Mouse (Mus musculus): Measurements from ENCODE around the gene Def8. TPM values are rescaled to one million over a fixed set of nuclear protein-coding genes. Genes with fewer than 3 reads are reported as not detected.

Gene Def8
- total and polyA plus RNA-seq, 3 experiments: 17.9 to 22.4 (median 19.9) TPM

DNA sequence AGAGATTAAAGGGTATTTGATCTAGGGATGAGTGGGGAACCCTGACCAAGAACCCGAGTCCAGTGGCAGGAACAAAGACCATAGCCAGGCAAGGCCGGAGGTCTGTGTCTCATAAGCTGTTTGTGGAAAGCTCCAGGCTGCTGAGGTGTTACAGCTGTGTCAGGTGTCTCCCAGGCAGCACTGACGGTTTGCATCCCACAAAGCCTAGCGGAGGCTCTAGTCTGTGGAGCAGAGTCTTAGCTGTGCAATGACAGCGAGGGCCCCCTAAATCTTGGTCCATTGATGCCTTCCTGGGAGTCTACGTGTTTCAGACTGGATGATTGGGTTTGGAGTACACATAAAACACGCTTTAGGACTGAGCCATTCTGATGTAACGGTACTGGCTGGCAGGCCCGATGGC is 21.4 kb upstream of the Def8 start:
- Histone ChIP-seq H3K9me3 (replicated peaks; ENCODE audit: low read length) (no peaks in the 10 kb centered on the region), H3K27ac (ENCODE audit: insufficient read depth, low read depth) (no peak overlapping the region), H3K4me1 (ENCODE audit: control insufficient read depth in 1 of 2, insufficient read depth in 2 of 2) (peaks cover 0 to 8% of the 10 kb centered on the region in 2 experiments; a peak in 2 of 4 replicates), H3K9ac (ENCODE audit: insufficient read depth, low read depth) (no peak overlapping the region), H3K4me3 (replicated peaks in 1 of 3; ENCODE audit: low read depth in 2 of 3, low read length in 2 of 3, poor library complexity in 1 of 3) (no peak overlapping the region), H3K27me3 (replicated peaks) (no peaks in the 10 kb centered on the region), H3K79me2 (replicated peaks; ENCODE audit: control insufficient read depth, extremely low read depth, insufficient read depth, poor library complexity, severe bottlenecking) (no peaks in the 10 kb centered on the region), H3K36me3 (replicated peaks in 1 of 2; ENCODE audit: control insufficient read depth in 1 of 2, insufficient read depth in 1 of 2, low read length in 1 of 2) (peaks cover 57 to 71% of the 10 kb centered on the region in 2 experiments), H3K4me2 (ENCODE audit: insufficient read depth, low read depth, poor library complexity, severe bottlenecking) (no peak overlapping the region)
- dilution Hi-C loops (cut with MboI; ENCODE audit: extremely low pct_ligation_motif_present, extremely low pct_unique_long_range_greater_than_20kb, low sequenced_read_pairs) (no loop called here), in situ Hi-C loops (cut with MboI; ENCODE audit: low pct_ligation_motif_present, low pct_unique_long_range_greater_than_20kb, low sequenced_read_pairs) (no loop called here)
- no peak for DNase-seq (ENCODE audit: extremely low read depth)
- no peak for TF ChIP-seq MAFK (IDR thresholded peaks at IDR 0.05; ENCODE audit: insufficient replicate concordance, low read length)
- TF ChIP-seq ZKSCAN1 (IDR thresholded peaks at IDR 0.05; ENCODE audit: borderline replicate concordance, low read depth, low read length): no peak
- no peak for TF ChIP-seq ETS1 (conservative IDR thresholded peaks at IDR 0.05; ENCODE audit: low read depth, low read length)
- no peak for TF ChIP-seq RAD21 (IDR thresholded peaks at IDR 0.05; ENCODE audit: low read depth, low read length)
- no peak for TF ChIP-seq MYC (IDR thresholded peaks at IDR 0.05; ENCODE audit: low read depth, low read length)
- no peak for TF ChIP-seq USF2 (conservative IDR thresholded peaks at IDR 0.05; ENCODE audit: low read depth, low read length)

GRCm38 (mm10) chr8:123402730-123403326 is 20.5 kb upstream of the Def8 start:
- no peak overlapping the region for H3K27ac ChIP-seq (ENCODE audit: insufficient read depth, low read depth)
- H3K27me3 ChIP-seq (replicated peaks): peaks cover 5% of the 10 kb centered on the region
- no peak overlapping the region for H3K4me3 ChIP-seq (replicated peaks in 1 of 3; ENCODE audit: low read depth in 2 of 3, low read length in 2 of 3, poor library complexity in 1 of 3)
- peak; percentile 31; the same call in 1 of the 2 replicates for TF ChIP-seq POLR2AphosphoS2 (IDR thresholded peaks at IDR 0.05; ENCODE audit: low read depth, low read length)
- TF ChIP-seq RCOR1 (conservative IDR thresholded peaks at IDR 0.05; ENCODE audit: low read depth, low read length): no peak
- no peak overlapping the region for H3K4me2 ChIP-seq (ENCODE audit: insufficient read depth, low read depth, poor library complexity, severe bottlenecking)
- no peaks in the 10 kb centered on the region for H3K79me2 ChIP-seq (replicated peaks; ENCODE audit: control insufficient read depth, extremely low read depth, insufficient read depth, poor library complexity, severe bottlenecking)
- peaks cover 49 to 64% of the 10 kb centered on the region in 2 experiments for H3K36me3 ChIP-seq (replicated peaks in 1 of 2; ENCODE audit: control insufficient read depth in 1 of 2, insufficient read depth in 1 of 2, low read length in 1 of 2)
- H3K4me1 ChIP-seq (ENCODE audit: control insufficient read depth in 1 of 2, insufficient read depth in 2 of 2): peaks cover 2 to 11% of the 10 kb centered on the region in 2 experiments
- H3K9ac ChIP-seq (ENCODE audit: insufficient read depth, low read depth): no peak overlapping the region
- H3K9me3 ChIP-seq (replicated peaks; ENCODE audit: low read length): no peaks in the 10 kb centered on the region
- in situ Hi-C loops (cut with MboI; ENCODE audit: low pct_ligation_motif_present, low pct_unique_long_range_greater_than_20kb, low sequenced_read_pairs) (no loop called here), dilution Hi-C loops (cut with MboI; ENCODE audit: extremely low pct_ligation_motif_present, extremely low pct_unique_long_range_greater_than_20kb, low sequenced_read_pairs) (no loop called here)
- no peak for DNase-seq (ENCODE audit: extremely low read depth)

- Histone ChIP-seq H3K79me2 (replicated peaks; ENCODE audit: control insufficient read depth, extremely low read depth, insufficient read depth, poor library complexity, severe bottlenecking) (no peaks in the 10 kb centered on the region), H3K9ac (ENCODE audit: insufficient read depth, low read depth) (no peak overlapping the region), H3K4me3 (replicated peaks in 1 of 3; ENCODE audit: low read depth in 2 of 3, low read length in 2 of 3, poor library complexity in 1 of 3) (no peak overlapping the region), H3K27ac (ENCODE audit: insufficient read depth, low read depth) (no peak overlapping the region), H3K27me3 (replicated peaks) (peaks cover 19% of the 10 kb centered on the region), H3K4me1 (ENCODE audit: control insufficient read depth in 1 of 2, insufficient read depth in 2 of 2) (peaks cover 13 to 27% of the 10 kb centered on the region in 2 experiments), H3K36me3 (replicated peaks in 1 of 2; ENCODE audit: control insufficient read depth in 1 of 2, insufficient read depth in 1 of 2, low read length in 1 of 2) (peaks cover 32 to 47% of the 10 kb centered on the region in 2 experiments), H3K9me3 (replicated peaks; ENCODE audit: low read length) (no peaks in the 10 kb centered on the region), H3K4me2 (ENCODE audit: insufficient read depth, low read depth, poor library complexity, severe bottlenecking) (no peak overlapping the region)
- DNase-seq (ENCODE audit: extremely low read depth): no peak
- no peak for TF ChIP-seq ZNF384 (IDR thresholded peaks at IDR 0.05; ENCODE audit: low read depth, low read length)
- TF ChIP-seq GABPA (IDR thresholded peaks at IDR 0.05; ENCODE audit: insufficient replicate concordance, low read depth, low read length): no peak
- no peak for TF ChIP-seq NELFE (IDR thresholded peaks at IDR 0.05; ENCODE audit: low read depth, low read length)
- TF ChIP-seq MEF2A (IDR thresholded peaks at IDR 0.05; ENCODE audit: borderline replicate concordance, low read depth, low read length): no peak
- TF ChIP-seq ZC3H11A (IDR thresholded peaks at IDR 0.05; ENCODE audit: low read depth, low read length): no peak
- TF ChIP-seq RAD21 (IDR thresholded peaks at IDR 0.05; ENCODE audit: low read depth, low read length): no peak
- no peak for TF ChIP-seq USF1 (IDR thresholded peaks at IDR 0.05; ENCODE audit: low read depth, low read length)
- no peak for TF ChIP-seq POLR2A (IDR thresholded peaks at IDR 0.05; ENCODE audit: low read depth, low read length)
- no peak for TF ChIP-seq JUN (IDR thresholded peaks at IDR 0.05; ENCODE audit: insufficient read depth, low read depth, low read length)
- TF ChIP-seq TCF12 (IDR thresholded peaks at IDR 0.05; ENCODE audit: low read depth, low read length): no peak
- TF ChIP-seq CHD2 (IDR thresholded peaks at IDR 0.05; ENCODE audit: low read length): no peak
- no peak for TF ChIP-seq NRF1 (IDR thresholded peaks at IDR 0.05; ENCODE audit: low read depth, low read length)
- TF ChIP-seq MAX (IDR thresholded peaks at IDR 0.05; ENCODE audit: low read length): no peak
- no peak for TF ChIP-seq ELF1 (IDR thresholded peaks at IDR 0.05; ENCODE audit: low read depth, low read length)
- in situ Hi-C loops (cut with MboI; ENCODE audit: low pct_ligation_motif_present, low pct_unique_long_range_greater_than_20kb, low sequenced_read_pairs): no loop called here
- dilution Hi-C loops (cut with MboI; ENCODE audit: extremely low pct_ligation_motif_present, extremely low pct_unique_long_range_greater_than_20kb, low sequenced_read_pairs): no loop called here
Observed at GRCm38 (mm10) chr8:123404521-123404920, 18.8 kb upstream of the Def8 start.
